Mouse (Mus musculus): ENCODE results near the gene Snd1. TPM values are rescaled to one million over a fixed set of nuclear protein-coding genes. Genes with fewer than 3 reads are reported as not detected.
A peak's percentile ranks its signal among the peaks of the same experiment; 100 is the strongest.

Gene Snd1
- total RNA-seq, 2 experiments from 2014 or later, result 80.5 to 88.1 TPM

DNA sequence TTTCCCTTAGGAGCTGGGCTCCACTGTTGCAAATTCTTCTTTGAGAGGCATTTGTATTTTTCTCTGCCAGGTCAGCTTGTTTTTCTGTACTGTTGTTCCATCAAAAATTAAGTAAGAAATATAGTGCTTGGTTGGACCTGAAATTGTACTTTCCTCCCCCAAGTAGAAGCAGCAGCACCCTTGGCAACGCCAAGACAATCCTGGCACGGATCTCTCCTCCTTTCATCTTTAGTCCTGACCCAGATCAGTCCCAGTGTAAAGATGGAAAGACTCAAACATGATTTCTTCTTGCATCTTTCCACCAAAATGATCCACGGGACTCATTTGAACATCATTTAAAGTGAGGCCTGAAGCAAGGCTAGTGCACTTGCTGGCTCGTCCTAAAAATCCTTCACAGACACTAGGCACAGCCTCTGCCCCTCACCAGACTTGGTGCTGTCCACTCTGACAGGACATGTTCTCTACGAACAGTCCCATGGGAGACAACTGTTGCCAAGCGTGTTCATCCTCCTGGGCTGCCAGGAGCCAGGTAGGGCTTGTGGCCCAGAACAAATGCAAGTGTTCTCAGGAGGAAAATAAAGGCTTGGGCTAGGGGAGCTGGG lies 328.8 kb downstream of the Snd1 start:
- intact Hi-C loops (cut with DNase I), result loop anchor here (5.0 kb wide), 2 partner anchors 51 to 106 kb away; no protein-coding TSS in a partner anchor

DNA sequence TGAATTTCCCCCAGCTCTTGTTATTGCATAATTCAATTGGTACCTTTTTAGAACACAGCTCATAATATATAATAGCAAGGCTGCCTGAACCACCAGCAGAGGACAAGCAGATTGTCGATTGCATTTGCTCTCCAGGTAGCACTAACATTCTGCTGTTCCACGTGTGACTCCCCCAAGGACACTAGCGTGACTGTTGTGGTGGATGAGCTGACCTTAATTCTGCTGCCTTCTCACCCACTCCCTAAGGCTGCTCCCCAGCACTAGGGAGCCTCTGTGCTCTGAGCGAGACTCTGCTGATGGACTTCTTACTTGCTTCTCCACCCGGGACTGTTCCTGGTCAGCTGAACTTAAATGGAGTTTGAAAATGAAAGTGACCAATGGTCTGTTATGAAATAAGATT lies 329.8 kb downstream of the Snd1 start:
- peak in 1 of 2 experiments; percentile 42 for DNase-seq (ENCODE audit: low spot score in 2 of 2)
- intact Hi-C loops (cut with DNase I), result loop anchor here (5.0 kb wide), 2 partner anchors 52 to 107 kb away; no protein-coding TSS in a partner anchor

More for the DNA sequence above, 328.8 kb downstream of the Snd1 start:
- no peak for DNase-seq (ENCODE audit: low spot score in 2 of 2)

DNA sequence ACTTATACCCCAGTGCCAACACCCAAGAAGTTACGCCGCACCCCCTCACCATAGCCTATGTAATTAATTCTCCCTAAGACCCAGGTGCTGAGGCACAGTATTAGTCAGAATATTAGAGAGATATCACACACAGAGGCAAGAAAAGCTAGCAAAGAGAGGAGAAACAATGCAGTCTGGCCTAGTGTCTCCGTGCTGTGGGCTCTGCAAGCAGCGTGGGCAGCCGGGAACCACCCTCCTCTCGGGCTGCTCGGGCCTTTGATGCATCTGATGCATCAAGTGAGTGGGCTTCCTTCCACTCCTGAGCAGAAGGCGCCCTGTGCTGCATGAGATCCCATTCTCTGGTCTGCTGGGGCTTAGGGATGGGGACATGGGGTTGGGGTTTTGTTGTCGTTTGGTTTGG lies 338.1 kb downstream of the Snd1 start:
- intact Hi-C loops (cut with DNase I), result no loop called here
- peak in 1 of 2 experiments; percentile 75 for DNase-seq (ENCODE audit: low spot score in 2 of 2)

GRCm38 (mm10) chr6:28814895-28815294 lies 340.0 kb downstream of the Snd1 start:
- intact Hi-C loops (cut with DNase I), result loop anchor here (5.0 kb wide), 1 partner anchor 58 kb away; no protein-coding TSS in a partner anchor
- no peak for DNase-seq (ENCODE audit: low spot score in 2 of 2)

GRCm38 (mm10) chr6:28817039-28817438 lies 342.1 kb downstream of the Snd1 start:
- DNase-seq (ENCODE audit: low spot score in 2 of 2), result peak; percentile 71 to 93

DNA sequence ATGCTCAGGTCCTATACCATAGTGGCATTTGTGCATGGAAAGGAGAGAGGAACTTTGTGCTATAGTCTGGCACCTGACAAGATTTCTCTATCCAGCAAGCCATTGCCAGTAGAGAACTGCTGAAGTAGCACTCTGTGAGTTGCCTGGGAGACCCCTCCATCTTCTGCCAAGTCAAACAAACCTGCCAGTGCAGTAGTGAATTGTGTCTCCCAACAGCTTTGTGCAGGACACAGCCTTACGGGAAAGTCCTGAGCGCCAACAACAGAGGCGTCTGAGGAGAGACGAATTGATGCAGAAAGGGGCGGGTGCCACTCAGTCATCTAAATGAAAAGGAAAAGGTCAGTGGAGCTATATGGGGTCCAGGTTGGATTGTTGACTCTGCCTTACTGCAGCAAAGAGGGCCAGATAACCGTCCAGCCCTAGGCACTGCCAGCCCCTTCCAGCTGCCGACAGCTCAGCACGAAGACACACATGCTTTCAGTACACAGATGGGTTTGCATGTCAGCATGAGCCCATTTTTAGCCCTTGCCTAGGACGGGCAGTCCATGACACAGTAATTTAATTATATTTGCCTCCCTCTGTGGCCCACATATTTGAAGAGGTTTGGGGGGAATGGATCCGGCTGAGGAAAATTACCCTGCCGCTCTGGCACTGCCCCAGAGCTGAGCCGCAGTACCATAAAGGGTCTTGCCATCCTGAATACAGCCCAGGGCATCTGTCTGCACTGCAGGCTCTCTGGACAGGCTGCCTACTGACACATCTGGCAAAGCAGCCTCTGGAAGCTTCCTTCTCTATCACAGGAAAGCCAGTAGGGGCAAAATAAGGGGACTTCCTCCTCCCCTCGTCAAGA lies 344.8 kb downstream of the Snd1 start:
- peak in 1 of 2 experiments; percentile 42 for DNase-seq (ENCODE audit: low spot score in 2 of 2)
- intact Hi-C loops (cut with DNase I), result loop anchor here (5.0 kb wide), 1 partner anchor 62 kb away; no protein-coding TSS in a partner anchor

More at GRCm38 (mm10) chr6:28817039-28817438, 342.1 kb downstream of the Snd1 start:
- intact Hi-C loops (cut with DNase I), result loop anchor here (5.0 kb wide), 1 partner anchor 60 kb away; no protein-coding TSS in a partner anchor

GRCm38 (mm10) chr6:28822296-28822695 lies 347.4 kb downstream of the Snd1 start:
- DNase-seq (ENCODE audit: low spot score in 2 of 2), result no peak
- intact Hi-C loops (cut with DNase I), result no loop called here

DNA sequence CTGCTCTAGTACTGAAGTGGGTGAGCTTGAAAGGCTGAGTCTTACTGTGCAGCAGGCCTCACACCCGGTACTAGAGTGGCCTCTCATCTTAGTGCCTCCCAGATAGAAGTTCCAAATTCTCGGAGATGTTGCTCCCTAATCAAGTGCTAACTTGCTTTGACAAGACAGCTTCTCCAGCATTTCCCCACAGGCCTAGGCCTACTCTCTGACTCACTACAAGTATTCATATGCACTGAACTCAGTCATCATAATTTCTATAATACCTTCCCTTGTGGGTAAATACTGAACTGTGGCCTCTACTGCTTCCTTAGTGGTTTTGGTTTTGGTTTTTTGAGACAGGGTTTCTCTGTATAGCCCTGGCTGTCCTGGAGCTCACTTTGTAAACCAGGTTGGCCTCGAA lies 348.4 kb downstream of the Snd1 start:
- intact Hi-C loops (cut with DNase I), result no loop called here

DNA sequence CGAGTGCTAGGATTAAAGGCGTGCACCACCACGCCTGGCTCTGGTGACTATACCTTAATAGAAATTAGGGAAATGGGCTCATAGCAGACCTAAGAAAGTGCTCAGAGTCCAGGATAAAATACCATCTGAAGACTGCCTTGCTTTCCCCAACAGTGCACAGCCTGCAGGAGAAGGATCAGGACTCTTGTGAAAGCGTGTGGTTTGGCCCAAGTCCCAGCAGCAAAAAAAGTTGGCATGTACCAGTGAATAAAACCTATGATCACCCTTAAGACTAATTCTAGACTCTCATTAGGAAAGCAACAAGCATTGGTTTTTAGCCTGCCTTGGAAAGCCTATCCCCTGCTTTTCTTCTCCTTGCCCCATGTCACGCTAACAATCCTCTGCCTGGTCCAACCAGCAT lies 348.9 kb downstream of the Snd1 start:
- no peak for DNase-seq (ENCODE audit: low spot score in 2 of 2)
- intact Hi-C loops (cut with DNase I), result no loop called here

More for the DNA sequence above, 348.4 kb downstream of the Snd1 start:
- DNase-seq (ENCODE audit: low spot score in 2 of 2), result no peak

GRCm38 (mm10) chr6:28825894-28826293 lies 351.0 kb downstream of the Snd1 start:
- intact Hi-C loops (cut with DNase I), result loop anchor here (2.0 kb wide), 1 partner anchor 123 kb away; no protein-coding TSS in a partner anchor
- no peak for DNase-seq (ENCODE audit: low spot score in 2 of 2)

GRCm38 (mm10) chr6:28826689-28827389 lies 351.9 kb downstream of the Snd1 start:
- intact Hi-C loops (cut with DNase I), result loop anchor here (2.0 kb wide), 1 partner anchor 124 kb away; no protein-coding TSS in a partner anchor
- DNase-seq (ENCODE audit: low spot score in 2 of 2), result peak in 1 of 2 experiments; percentile 50

- intact Hi-C loops (cut with DNase I), result loop anchor here (2.0 kb wide), 1 partner anchor 125 kb away; no protein-coding TSS in a partner anchor
Measured at GRCm38 (mm10) chr6:28827565-28827964, 352.6 kb downstream of the Snd1 start.

GRCm38 (mm10) chr6:28828593-28828992 lies 353.7 kb downstream of the Snd1 start:
- intact Hi-C loops (cut with DNase I), result loop anchor here (2.0 kb wide), 1 partner anchor 296 kb away; no protein-coding TSS in a partner anchor

More at GRCm38 (mm10) chr6:28827565-28827964, 352.6 kb downstream of the Snd1 start:
- no peak for DNase-seq (ENCODE audit: low spot score in 2 of 2)

DNA sequence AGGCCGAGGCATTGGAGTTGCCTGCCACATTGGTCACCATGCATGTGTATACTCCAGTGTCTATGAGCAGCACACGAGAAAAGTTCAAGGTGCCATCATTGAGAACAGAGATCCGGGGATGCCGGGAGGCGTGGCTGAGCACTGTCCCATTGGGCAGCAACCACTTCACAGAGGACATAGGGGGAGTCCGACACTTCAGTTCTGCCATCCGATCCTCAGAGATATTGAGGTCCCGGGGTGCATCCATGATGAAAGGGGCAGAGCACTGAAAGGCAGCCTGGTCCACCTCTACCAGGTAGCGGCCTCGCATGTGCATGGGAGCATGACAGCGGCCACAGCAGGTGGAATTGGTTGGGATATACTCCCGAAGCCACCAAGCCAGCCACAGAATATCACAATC lies 355.4 kb downstream of the Snd1 start:
- peak in 1 of 2 experiments; percentile 43 for DNase-seq (ENCODE audit: low spot score in 2 of 2)
- intact Hi-C loops (cut with DNase I), result loop anchor here (5.0 kb wide), 1 partner anchor 408 kb away; the partner anchor contains the start of gene Arf5

More at GRCm38 (mm10) chr6:28828593-28828992, 353.7 kb downstream of the Snd1 start:
- peak; percentile 62 to 91 for DNase-seq (ENCODE audit: low spot score in 2 of 2)

DNA sequence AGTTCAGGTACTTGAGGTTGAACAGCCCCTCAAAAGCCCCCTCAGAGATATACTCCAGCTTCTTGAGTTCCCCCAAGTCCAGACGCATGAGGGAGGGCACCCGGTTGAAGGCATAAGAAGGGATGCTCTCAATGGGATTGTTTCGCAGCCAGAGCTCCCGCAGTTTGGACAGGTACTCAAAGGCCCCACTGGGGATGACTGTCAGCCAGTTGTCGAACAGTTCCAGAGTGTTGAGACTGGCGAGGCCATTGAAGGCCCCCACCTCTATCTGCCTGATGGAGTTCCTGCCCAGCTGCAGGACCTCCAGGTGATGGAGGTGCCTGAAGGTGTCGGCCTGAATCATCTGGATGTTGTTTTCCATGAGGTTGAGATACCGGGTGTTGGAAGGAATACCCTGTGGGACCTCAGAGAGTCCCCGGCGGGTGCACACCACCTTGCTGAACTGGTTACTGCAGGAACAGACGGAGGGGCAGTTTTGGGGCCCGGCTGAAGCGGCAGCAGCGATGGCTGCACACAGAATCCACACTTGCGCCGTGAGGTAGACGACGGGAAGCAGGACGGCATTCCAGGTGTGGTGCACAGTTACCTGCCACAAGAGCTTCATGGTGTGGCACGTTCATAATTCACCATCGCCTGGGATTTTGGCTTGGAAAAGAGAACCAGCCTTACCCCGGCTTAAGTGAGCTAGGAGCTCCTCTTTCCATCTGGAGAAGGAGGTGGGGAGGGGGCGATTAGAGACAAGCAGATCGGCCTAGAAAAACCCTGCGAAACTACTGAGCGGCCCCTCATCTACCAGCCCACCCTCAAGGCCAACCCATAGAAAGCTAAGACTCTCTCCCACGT lies 356.3 kb downstream of the Snd1 start, which contains the start of gene Lrrc4:
TSS of gene Lrrc4 (minus strand) at position 737 of the 843 bp plus-strand sequence.
- intact Hi-C loops (cut with DNase I), result loop anchor here (5.0 kb wide), 1 partner anchor 409 kb away; the partner anchor contains the start of gene Arf5
- DNase-seq (ENCODE audit: low spot score in 2 of 2), result peak in 1 of 2 experiments; percentile 30

GRCm38 (mm10) chr6:28831854-28832750 lies 357.2 kb downstream of the Snd1 start:
- intact Hi-C loops (cut with DNase I), result loop anchor here (5.0 kb wide), 1 partner anchor 410 kb away; the partner anchor contains the start of gene Arf5
- peak; percentile 56 to 62 for DNase-seq (ENCODE audit: low spot score in 2 of 2)

- peak; percentile 69 for DNase-seq (ENCODE audit: low spot score in 2 of 2)
- intact Hi-C loops (cut with DNase I), result loop anchor here (5.0 kb wide), 1 partner anchor 411 kb away; the partner anchor contains the start of gene Arf5
Measured at GRCm38 (mm10) chr6:28832751-28833291, 357.9 kb downstream of the Snd1 start.

Data from left cerebral cortex, postnatal 25 days (tissue).